Mouse (Mus musculus) kidney, postnatal 25 days (tissue): Measurements from ENCODE around the gene Nfkb2.

Experiments used
- DNase-seq, 2 experiments: peaks; one replicate each; pipeline ENCODE4 v3.0.0; 2021; ENCODE audit warnings: mixed read lengths in 2 of 2

Nfkb2 gene

DNA sequence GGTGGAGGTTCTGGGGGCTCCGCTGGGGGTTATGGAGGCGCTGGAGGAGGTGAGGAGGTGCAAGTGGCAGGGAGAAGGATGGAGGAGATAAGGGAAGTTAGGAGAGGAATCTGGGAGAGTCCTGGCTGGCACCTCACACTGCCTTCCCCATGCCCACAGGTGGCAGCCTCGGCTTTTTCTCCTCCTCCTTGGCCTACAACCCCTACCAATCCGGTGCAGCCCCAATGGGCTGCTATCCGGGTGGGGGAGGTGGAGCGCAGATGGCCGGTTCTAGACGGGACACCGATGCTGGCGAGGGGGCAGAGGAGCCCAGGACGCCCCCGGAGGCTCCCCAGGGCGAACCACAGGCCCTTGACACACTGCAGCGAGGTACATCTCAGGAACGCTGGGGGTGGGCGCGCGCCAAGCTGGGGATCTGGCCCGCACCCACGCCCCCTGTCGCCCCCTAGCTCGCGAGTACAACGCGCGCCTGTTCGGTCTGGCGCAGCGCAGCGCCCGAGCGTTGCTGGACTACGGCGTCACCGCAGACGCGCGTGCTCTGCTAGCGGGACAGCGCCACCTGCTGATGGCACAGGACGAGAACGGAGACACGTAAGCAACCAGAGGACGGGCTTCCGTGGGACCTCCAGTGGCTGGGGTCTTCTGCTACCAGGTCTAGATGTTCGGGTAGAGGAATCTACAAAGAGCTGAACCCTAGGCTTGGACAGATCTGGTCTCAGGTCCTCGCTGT is 4.8 kb downstream of the Nfkb2 start:
- DNase-seq = peak; percentile 89 to 94

DNA sequence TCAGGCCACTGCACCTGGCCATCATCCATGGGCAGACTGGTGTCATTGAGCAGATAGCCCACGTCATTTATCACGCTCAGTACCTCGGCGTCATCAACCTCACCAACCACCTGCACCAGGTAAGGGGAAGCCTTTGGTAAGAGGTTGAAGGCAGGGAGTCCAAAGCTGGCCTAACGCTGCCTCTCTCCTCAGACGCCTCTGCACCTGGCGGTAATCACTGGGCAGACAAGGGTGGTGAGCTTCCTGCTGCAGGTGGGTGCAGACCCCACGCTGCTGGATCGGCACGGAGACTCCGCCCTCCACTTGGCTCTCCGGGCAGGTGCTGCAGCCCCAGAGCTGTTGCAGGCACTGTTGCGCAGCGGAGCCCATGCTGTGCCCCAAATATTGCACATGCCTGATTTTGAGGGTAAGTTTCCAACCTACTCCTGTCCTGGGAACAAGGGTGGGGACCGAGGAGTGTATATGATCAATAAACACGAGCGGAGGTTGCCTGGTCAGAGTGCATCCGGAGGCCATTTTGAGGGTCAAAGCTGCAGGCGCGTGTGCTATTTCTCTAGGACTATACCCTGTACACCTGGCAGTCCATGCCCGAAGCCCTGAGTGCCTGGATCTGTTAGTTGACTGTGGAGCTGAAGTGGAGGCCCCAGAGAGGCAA is 5.7 kb downstream of the Nfkb2 start:
- peak in 1 of 2 experiments; percentile 32 for DNase-seq

DNA sequence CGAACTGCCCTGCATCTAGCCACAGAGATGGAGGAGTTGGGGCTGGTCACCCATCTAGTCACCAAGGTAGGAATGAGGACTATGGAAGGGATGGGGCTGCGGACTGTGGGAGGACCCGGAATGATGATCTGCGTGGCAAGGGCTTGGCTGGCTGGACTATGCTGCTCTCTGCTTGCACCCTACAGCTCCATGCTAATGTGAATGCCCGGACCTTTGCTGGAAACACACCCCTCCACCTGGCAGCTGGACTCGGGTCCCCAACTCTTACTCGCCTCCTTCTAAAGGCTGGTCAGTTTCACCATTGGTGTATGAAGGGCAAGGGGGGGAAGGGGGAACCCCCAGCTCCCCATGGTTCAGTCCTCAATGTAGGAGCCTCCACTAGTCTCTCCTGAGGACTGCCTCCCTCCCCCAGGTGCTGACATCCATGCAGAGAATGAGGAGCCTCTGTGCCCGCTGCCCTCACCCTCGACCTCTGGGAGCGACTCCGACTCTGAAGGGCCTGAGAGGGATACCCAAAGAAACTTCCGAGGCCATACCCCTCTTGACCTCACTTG is 6.3 kb downstream of the Nfkb2 start:
- no peak for DNase-seq

DNA sequence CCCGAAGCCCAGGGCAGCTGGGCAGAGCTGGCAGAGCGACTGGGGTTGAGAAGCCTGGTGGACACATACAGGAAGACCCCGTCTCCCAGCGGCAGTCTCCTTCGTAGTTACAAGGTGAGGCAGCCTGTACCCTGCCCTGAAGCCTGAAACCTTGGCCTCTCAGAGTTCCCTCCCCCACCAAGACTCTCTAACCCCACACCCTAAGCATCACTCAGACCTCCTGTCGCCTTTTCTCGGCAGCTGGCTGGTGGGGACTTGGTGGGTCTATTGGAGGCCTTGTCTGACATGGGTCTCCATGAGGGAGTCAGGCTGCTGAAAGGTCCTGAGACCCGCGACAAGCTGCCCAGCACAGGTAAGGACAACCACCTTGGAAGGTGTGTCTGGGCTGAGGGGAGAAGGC is 7.2 kb downstream of the Nfkb2 start:
- no peak for DNase-seq

DNA sequence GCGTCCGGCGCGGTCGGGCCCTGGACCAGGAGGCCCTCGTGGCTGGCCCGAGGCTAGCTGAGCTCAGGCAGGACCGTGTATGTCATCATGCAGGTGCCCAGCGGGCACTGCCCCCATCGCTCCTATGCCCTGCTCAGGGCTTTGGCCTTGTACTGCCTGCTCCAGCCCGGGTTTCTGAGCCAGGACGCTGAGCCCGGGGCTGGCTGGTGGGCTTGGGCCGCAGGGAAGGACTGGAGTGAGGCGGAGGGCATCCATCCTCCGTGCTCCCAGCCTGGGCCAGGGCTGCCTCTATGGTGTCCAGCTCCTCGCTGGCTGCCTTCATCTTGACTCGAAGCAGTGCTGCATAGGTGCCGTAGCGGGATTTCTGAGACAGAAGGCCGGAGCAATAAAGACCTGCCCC is 8.4 kb downstream of the Nfkb2 start:
- peak in 1 of 2 experiments; percentile 32 for DNase-seq

DNA sequence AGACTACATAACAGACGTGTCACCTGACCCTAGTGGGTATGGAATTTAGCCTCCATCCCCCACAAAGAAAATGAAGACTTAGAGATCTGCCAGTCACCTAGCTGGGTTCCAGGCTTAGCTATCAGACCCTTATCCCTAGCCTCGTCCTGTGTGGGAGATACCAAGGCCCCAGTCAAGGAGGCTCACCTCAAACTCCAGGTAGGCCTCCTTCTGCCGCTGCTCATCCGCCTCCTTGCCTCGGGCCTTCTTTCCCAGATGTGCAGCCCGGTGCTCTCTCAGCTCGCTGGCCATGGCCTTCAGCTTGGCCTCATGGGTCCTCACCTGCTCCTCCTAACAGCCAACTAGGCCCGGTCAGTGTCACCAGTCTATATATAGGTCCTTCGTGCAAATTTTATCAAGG is 9.0 kb downstream of the Nfkb2 start:
- peak in 1 of 2 experiments; percentile 22 for DNase-seq

DNA sequence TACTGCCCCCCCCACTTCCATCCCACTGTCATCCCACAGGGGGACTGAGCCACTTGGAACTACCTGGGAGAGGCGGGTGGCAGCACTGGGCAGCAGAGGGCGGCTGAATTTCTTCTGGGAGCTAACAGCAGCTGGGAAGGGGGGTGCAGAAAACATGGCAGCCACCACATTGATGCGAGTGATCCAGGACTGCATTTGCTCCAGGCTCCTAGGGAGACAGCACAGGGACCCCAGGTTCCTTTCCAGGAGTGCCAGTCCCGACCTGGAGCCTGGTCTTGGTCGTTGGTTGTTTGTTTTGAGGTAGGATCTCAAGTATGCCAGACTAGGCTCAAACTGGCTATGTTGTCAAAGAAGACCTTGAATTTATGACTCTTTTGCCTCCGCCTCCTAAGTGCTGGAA is 9.5 kb downstream of the Nfkb2 start:
- DNase-seq = peak in 1 of 2 experiments; percentile 30

DNA sequence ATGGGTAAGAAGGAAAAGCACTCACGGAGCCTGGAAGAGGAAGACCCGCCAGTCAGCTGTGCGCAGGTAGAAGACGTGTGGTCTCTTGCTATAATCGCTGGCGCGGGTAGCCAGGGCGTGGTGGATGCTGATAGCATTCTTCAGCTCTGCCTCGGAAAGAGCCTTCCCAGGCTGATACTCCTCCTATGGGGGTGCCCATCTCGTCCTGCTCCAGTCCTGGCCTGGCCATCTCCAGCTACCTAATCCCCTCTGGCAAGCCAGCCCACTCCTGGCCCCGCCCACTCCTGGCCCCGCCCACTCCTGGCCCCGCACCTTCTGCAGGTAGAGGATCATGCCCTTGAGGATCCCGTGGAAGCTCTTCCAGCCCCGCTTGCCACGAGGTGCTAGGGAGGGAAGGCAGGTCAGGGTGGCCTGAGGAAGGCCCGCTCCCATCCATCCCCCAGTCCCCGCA is 10.1 kb downstream of the Nfkb2 start:
- peak; percentile 51 to 66 for DNase-seq

DNA sequence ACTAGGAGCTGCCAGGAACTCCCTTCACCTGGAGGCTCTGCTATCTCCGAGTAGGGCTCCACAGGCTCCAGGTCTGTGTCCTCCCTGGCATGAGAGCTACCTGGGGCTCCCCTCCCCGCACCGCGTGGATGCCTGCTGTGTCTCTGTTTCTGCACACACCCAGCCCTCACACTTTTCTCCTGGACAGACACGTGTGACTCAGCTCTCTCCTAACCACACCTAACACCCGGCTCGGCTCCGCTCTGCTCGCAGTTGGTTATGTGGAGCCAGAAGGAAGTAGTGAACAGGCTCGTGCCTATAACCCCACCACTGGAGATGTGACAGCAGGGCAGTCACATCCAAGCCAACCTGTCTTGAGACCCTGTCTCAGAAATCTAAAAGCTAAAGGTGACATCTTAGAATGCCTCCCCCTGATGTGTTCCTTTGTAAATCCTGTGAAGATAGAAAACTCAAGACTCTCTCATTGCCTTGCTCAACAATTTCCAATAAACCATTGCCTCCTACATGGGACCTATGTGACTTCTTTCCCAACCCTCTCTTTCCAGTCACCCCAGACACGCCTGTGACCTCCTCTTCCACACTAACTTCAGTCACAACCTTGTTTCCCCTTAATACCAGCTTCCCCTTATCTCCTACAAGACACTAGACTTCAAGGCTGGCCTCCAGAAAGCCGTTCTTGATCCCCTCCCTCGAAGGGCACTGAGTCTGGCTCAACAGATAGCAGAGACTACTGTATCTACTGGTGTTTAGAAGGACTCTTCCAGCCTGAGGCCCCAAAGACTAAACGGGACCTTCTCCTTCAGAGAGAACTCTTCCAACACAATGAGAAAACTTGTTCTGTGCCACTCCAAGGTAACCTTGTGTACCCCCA is 11.0 kb downstream of the Nfkb2 start:
- peak in 1 of 2 experiments; percentile 31 for DNase-seq

DNA sequence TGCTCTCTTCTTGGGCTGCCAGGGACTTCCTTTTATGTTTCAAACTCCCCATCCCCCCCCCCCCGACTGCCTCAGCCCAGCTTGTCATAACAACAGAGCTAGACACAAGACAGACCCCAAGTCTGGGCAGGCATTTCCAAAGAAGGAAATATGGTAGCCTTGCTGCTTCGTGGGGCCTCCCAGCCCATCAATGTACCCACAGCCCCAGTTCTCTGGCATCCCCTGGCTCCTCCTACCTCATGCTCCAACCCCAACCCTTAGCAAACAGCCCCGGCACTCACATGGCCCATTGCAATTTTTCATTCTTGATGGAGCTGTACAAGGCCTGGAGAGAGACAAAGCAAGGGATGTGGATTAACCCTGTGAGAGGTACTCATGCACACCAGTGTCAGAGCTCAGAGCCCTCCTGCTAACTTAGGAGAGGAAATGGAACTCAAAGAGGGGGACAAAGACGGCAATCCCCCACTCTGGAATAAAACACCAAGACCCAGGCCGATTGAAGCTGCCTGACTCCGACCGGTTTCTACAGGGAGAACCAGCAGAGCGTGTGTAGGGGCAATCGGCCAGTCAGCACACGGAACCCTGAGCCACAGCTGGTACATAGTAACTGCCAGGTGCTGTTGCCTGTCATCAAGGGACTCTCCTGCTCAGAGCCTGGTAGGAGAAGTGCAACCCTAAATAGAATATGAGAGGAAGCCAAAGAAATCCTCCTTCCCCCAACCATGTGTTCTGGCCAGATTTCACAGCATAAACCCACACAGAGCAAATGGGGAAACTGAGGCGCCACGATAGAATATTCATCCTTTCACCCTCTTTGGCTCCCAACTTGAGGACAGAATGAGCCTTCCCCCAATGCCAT is 11.9 kb downstream of the Nfkb2 start:
- DNase-seq = no peak

DNA sequence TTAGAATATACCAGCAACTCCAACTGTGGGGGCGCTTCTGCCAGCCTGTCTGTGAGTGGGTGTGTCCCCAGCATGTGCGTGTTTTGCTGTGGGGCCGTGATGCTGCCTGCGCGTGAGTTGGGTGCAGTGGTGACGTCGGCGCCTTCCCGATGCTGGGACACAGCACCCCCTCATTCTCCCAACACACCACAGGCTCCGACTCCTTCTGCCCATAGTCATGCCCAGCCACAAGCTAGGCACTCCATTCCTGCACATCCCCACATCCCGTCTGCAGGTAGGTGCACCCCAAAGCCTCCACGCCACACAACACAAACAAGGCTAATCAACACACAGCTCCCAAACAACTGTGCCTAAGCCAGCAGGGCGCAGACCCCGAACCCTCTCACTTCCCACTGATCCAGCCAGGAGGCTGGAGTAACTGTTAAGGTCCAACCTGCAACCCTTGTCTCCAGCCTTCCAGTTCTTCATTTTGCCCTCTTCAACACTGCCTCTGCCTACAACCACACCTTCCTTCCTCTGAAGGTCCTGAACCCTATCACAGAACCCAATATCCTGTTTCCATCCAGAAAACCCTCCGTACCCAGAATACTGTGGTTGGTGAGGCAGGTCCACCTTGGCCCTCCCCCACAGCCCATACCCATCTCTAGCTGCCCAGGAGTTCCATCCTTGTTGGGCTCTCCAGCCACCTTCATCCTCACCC is 12.9 kb downstream of the Nfkb2 start:
- peak in 1 of 2 experiments; percentile 30 for DNase-seq

DNA sequence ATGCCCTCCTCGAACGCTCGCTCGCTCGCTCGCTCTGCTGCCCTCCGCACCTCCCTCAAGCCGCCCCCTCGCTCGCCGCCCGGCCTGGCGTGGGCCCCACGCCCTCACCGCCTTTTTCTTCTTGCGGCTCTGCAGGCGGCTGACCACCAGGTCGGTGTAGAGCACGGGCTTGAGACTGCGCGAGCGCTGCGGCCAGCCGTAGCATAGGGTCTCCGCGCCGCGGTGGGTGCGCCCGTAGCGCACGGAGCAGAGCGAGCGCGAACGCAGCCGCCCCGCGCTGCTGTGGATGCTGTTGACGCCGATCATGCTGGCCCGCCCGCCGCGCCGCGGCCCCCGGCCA is 13.4 kb downstream of the Nfkb2 start:
- DNase-seq = peak in 1 of 2 experiments; percentile 20

DNA sequence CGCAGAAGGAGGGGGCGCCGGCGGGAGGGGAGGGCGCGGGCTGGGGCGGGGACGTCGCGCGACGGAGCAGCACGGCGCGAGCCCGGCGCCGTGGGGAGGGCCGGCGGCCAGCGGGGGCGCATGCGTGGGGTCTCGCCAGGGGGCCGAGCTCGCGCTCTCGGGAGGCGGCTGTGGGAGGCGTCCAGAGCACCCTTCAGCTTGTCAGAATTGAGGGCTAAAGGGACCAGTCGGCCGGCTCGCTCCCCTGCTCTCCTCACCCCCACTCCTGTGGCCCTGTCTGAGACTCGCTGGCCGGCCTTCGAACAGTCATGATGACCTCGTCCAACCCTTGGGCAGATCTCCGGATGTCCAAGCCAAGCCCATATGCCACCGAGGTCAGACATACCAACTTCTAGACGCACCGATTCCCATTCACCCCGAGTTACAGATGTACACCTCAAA is 13.9 kb downstream of the Nfkb2 start:
- DNase-seq = peak in 1 of 2 experiments; percentile 38

DNA sequence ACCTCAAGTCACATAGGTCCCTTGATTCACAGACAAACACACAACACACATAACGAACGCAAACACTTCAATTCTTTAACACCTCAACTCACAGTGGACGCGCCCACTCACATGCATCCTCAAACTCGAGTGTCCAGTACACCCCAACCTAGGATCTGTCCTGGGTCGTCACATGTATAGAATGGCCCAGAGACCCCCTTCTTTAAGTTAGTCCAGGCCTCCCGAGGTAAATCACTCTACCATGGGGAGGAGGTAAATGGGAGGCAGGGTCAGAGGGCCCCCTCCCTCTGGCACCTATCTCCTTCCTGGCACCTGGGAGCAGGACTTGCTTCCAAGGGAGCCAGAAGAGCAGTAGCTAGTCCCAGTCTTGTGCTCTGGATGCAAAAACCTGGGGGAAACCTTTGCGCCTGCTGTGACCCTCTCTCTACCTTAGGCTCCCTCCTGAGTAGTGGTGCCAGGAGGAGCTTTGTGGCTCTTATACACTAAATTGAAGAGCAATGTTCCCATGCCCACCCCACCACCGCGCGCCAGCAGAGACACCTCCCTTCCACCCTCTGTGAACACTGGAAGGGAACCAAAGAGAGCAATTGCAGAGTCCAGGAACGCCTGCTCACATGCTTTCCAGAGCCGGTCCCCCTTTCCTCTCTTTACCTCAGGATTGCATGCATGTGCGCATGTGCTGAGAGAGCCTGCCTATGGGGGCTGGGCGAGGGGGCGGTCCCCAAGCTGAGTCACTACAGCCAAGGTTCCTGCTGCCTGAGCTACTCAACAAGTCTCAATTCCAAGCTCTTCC is 14.7 kb downstream of the Nfkb2 start:
- peak; percentile 63 to 78 for DNase-seq

DNA sequence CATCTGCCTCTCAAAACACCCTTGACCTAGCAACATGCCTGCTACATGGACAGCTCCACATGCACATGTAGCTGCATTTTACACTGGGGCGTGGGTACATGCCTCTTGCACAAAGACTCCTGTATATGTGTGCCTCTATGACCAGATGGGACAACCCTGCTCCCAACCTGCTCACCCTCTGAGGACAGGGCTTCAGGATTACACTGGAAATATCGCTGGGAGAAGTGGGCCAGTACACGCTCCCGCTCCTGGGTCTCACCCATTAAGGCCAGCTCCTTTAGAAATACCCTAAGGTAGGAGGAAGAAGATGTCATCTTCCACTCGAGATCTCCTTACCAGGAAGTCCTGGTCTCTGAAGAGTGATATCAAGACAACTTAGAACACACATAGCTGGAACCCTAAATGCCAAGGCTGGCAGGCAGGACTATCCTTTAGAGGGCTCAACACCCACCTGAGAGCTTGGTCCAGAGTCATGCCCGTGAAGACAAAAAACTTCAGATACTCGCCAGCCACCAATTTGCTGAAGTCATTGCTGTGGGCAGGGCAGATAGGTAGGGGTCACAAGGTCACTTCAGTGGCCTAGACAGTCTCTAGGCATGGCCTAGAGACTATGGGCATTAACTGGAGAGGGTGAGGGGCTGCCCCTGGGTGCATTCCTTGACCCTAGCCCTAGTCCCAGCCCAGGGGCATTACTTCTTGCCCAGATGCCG is 16.1 kb downstream of the Nfkb2 start:
- no peak for DNase-seq

DNA sequence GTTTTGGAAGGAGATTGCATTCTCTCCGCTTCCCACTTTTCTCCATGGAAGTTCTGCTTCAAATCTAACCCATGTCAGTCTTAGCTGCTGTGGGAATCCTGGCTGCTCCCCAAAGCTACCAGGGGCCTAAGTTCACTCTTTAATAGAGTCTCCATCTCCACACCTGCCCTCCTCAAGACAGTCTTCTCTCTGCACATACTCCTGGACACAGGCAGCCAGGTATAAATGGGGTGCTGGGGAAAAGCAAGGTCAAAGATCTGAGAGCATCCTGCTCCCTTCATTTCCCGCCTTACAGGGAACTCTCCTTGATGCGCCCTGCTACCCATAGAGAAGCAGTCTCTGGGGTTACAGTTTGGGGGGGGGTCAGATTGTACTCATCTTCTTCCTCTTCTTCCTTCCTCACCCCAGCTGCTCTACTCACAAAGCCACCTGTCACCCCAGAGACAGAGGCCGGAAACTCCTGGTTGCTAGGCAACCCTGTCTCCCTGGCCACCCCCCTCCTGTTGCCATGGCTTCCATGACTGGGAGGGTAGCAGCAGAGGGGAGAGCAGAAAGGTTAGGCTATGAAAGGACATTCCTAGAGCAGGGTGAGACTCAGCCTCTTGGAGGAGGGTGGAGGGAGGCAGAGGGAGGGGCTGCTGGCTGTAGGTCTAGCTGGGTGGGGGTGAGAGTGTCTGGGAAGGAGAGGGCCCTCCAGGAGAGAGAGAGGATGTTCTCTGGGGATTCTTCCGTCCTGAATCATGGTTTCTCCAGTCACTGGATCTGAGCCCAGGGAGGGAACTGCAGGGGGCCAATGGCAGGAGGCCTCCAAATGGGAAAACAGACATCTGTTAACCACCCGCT is 17.2 kb downstream of the Nfkb2 start:
- DNase-seq = no peak

DNA sequence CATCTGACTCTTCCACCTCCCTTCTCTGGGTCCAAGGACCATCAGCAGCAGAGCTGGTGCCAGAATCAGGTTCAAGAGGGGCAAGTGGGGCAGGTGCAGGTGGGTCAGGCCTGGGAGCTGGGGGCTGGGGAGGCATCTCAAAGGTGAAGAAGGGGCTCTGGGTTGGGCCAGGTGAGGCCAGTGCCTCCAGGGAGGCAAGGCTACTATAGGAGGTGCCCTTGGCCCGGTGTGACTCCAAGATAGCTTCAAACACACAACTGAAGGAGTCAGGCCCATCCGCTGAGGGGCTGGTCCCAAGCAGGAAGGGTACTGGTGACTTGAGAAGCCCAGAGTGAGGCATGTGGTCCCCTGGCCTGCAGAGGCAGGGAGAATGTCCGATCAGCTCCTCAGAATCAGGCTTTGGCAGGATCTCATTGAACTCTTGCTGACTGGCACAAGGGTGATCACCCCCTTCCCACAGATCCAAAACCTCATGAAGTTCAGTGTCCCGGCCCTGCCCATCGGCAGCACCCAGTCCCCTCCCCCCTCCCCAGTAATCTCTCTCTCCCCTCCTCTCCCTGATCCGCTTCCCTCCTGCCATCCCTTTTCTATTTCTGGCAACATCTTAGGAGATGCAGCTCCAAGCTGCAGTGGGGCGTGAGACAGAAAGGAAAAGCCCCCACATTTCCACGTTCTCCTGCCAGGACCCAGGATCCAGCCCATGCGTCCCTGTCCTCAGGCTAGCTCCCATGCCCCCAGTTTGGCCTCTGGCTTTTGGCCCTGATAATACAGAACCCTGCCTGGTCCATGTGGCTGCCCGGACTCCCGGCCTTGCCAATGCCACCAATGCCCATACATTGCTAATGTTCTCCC is 18.2 kb downstream of the Nfkb2 start:
- DNase-seq = no peak

DNA sequence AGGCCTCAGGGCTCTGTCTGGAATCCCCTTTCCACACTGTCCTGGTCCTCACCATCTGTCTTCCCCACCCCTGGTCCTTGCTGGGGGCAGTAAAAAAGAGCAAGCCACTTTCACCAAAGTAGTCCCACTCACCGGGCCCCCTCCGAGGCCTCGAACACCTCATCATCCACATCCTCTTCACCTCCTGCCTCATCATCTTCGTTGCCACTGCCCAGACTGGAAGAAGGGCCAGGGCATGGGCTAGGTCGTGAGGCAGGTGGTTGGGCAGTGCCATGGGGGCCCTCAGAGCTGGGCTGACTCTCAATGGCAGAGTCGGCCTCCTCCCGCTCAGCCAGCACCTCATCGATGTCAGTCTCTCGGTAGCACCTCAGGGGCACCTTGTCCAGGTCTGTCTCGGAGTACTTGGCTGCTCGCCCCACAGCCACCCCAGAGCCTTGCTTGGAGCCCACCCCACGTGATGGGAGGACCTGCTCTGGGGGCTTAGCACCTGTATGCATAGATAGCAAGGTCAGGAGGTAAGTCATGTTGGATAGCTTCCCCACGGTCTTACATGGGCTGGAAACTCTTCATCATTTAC is 19.0 kb downstream of the Nfkb2 start:
- DNase-seq = no peak
